Mouse (Mus musculus): ENCODE results near the gene Ppy. TPM values are rescaled to one million over a fixed set of nuclear protein-coding genes. Genes with fewer than 3 reads are reported as not detected.

Ppy gene
- polyA plus RNA-seq, 1 experiment from 2014 or later = not detected

Other genes with a start within 250 kb of the Ppy start
- 0.21 TPM in 1 of 2 replicates, not detected in the other for gene Meox1, start 206.9 kb downstream of the Ppy start, polyA plus RNA-seq (2014; fragmentation: Nextera tagmentation; extraction: Ambion mirVana)
- gene Sost, start 134.3 kb downstream of the Ppy start, polyA plus RNA-seq (2014; fragmentation: Nextera tagmentation; extraction: Ambion mirVana) = not detected in 2 replicates
- gene Cfap97d1, start 117.0 kb downstream of the Ppy start, polyA plus RNA-seq (2014; fragmentation: Nextera tagmentation; extraction: Ambion mirVana) = not detected in 2 replicates
- gene Dusp3, start 114.3 kb downstream of the Ppy start, polyA plus RNA-seq (2014; fragmentation: Nextera tagmentation; extraction: Ambion mirVana) = 10.4 and 11.6 TPM in 2 replicates
- 22.1 and 24.1 TPM in 2 replicates for gene Mpp3, start 72.9 kb downstream of the Ppy start, polyA plus RNA-seq (2014; fragmentation: Nextera tagmentation; extraction: Ambion mirVana)
- gene Cd300lg, start 59.8 kb downstream of the Ppy start, polyA plus RNA-seq (2014; fragmentation: Nextera tagmentation; extraction: Ambion mirVana) = 0.20 and 0.37 TPM in 2 replicates
- gene Mpp2, start 12.8 kb downstream of the Ppy start, polyA plus RNA-seq (2014; fragmentation: Nextera tagmentation; extraction: Ambion mirVana) = 18.2 and 19.6 TPM in 2 replicates
- not detected in 2 replicates for gene Pyy, start 6.5 kb upstream of the Ppy start, polyA plus RNA-seq (2014; fragmentation: Nextera tagmentation; extraction: Ambion mirVana)
- gene Nags, start 44.2 kb upstream of the Ppy start, polyA plus RNA-seq (2014; fragmentation: Nextera tagmentation; extraction: Ambion mirVana) = not detected in 2 replicates
- gene Tmem101, start 55.1 kb upstream of the Ppy start, polyA plus RNA-seq (2014; fragmentation: Nextera tagmentation; extraction: Ambion mirVana) = 35.7 and 38.9 TPM in 2 replicates
- gene Lsm12, start 84.0 kb upstream of the Ppy start, polyA plus RNA-seq (2014; fragmentation: Nextera tagmentation; extraction: Ambion mirVana) = 73.2 and 78.7 TPM in 2 replicates
- gene G6pc3, start 88.3 kb upstream of the Ppy start, polyA plus RNA-seq (2014; fragmentation: Nextera tagmentation; extraction: Ambion mirVana) = 30.6 and 32.2 TPM in 2 replicates
- 35.0 and 36.8 TPM in 2 replicates for gene Hdac5, start 128.8 kb upstream of the Ppy start, polyA plus RNA-seq (2014; fragmentation: Nextera tagmentation; extraction: Ambion mirVana)
- gene BC030867, start 147.6 kb upstream of the Ppy start, polyA plus RNA-seq (2014; fragmentation: Nextera tagmentation; extraction: Ambion mirVana) = 23.5 and 26.6 TPM in 2 replicates
- gene Asb16, start 167.4 kb upstream of the Ppy start, polyA plus RNA-seq (2014; fragmentation: Nextera tagmentation; extraction: Ambion mirVana) = not detected in 2 replicates
- 50.0 and 58.5 TPM in 2 replicates for gene Tmub2, start 183.6 kb upstream of the Ppy start, polyA plus RNA-seq (2014; fragmentation: Nextera tagmentation; extraction: Ambion mirVana)
- gene Atxn7l3, start 195.3 kb upstream of the Ppy start, polyA plus RNA-seq (2014; fragmentation: Nextera tagmentation; extraction: Ambion mirVana) = 20.8 and 21.7 TPM in 2 replicates
- 109 and 111 TPM in 2 replicates for gene Ubtf, start 218.4 kb upstream of the Ppy start, polyA plus RNA-seq (2014; fragmentation: Nextera tagmentation; extraction: Ambion mirVana)